Mouse (Mus musculus): ENCODE results near the gene Plb1. TPM values are rescaled to one million over a fixed set of nuclear protein-coding genes. Genes with fewer than 3 reads are reported as not detected.

The Plb1 gene
- polyA plus RNA-seq, 1 experiment from 2014 or later: 0.68 TPM

DNA sequence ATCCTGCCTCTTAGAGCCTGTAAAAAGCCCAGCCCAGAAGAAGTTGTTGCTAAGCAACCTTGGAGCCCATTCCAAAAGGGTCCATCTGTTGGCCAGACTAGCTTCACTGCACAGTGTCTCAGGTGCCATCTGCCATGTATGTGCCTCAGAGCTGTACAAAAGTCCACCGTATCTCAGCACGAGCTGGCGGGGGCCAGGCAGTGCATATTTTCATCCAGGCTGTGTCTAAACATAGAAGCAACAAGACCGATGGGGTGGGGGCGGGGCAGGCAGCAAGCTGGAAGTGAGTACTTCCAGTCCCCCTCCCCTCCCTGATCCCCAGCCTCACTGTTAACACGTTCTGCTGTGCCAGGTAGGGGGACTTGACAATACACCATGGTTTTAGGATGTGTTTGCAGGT is 102.7 kb downstream of the Plb1 start:
- no peak overlapping the region for H3K4me2 ChIP-seq (replicated peaks; ENCODE audit: low read depth)
- H3K27me3 ChIP-seq (replicated peaks; ENCODE audit: control insufficient read depth, insufficient read depth, low read length): no peaks in the 10 kb centered on the region
- peaks cover 6% of the 10 kb centered on the region; the same call in 1 of the 2 replicates for H3K4me1 ChIP-seq (replicated peaks; ENCODE audit: control insufficient read depth, insufficient read depth, low read length)
- no peak overlapping the region for H3K9ac ChIP-seq (ENCODE audit: low read depth, low read length)
- no peaks in the 10 kb centered on the region for H3K36me3 ChIP-seq (ENCODE audit: control insufficient read depth, insufficient read depth)
- ATAC-seq: peak; percentile 35; the same call in 1 of the 2 replicates
- no peak overlapping the region; the same call in 1 of the 2 replicates for H3K27ac ChIP-seq (ENCODE audit: low read depth, low read length)
- no peaks in the 10 kb centered on the region for H3K9me3 ChIP-seq (ENCODE audit: control insufficient read depth)
- 20% methylated on average over 6 of the region's 6 CpGs for WGBS
- TF ChIP-seq CTCF (IDR thresholded peaks at IDR 0.05; ENCODE audit: low read depth): no peak
- no peak overlapping the region for H3K4me3 ChIP-seq (ENCODE audit: low read depth, low read length)

DNA sequence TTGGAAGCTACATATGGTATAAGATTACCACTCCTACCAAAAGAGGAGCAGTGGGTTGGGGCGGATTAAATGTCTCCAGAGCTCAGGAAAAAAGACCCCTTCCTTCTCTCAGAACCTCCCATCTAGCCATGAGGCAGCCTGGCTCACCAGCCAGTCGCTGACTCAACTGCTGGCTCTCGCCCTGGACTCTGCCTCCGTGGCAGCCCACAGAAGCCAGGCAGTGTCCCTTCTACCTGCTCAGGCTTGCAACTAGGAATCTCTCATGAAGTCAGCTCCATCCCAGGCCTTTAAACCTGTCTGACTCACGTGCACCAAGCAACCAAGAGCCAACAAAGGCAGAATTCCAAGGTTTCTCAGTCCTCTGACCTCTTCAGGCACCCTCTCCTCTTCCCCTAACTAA is 103.6 kb downstream of the Plb1 start:
- Histone ChIP-seq H3K9ac (ENCODE audit: low read depth, low read length) (no peak overlapping the region), H3K4me1 (replicated peaks; ENCODE audit: control insufficient read depth, insufficient read depth, low read length) (peaks cover 6% of the 10 kb centered on the region; the same call in 1 of the 2 replicates), H3K9me3 (ENCODE audit: control insufficient read depth) (no peaks in the 10 kb centered on the region), H3K4me3 (ENCODE audit: low read depth, low read length) (no peak overlapping the region), H3K36me3 (ENCODE audit: control insufficient read depth, insufficient read depth) (no peaks in the 10 kb centered on the region), H3K4me2 (replicated peaks; ENCODE audit: low read depth) (no peak overlapping the region), H3K27ac (ENCODE audit: low read depth, low read length) (no peak overlapping the region; the same call in 1 of the 2 replicates), H3K27me3 (replicated peaks; ENCODE audit: control insufficient read depth, insufficient read depth, low read length) (no peaks in the 10 kb centered on the region)
- TF ChIP-seq CTCF (IDR thresholded peaks at IDR 0.05; ENCODE audit: low read depth): no peak
- WGBS: 64% methylated on average over 5 of the region's 5 CpGs
- no peak for ATAC-seq

DNA sequence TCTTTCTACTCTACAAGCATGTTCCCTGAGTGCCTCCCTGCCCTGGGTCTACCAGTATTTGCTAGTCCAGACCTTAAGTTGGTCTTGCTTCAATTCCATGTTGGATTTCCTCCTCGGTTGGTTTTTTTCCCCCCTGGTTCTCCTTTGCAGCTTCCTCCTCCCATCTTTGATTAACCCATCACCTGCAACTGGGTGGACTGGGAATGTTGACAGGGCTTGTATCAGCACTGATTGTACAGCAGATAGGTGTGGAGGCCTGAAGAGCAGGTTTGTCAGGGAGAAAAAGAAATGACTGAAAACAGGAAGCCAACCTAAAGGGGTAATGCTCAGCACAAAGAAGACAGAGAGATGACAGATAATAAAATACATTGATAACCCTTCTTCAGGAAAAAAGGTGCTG is 104.8 kb downstream of the Plb1 start:
- Histone ChIP-seq H3K36me3 (ENCODE audit: control insufficient read depth, insufficient read depth) (no peaks in the 10 kb centered on the region), H3K9me3 (ENCODE audit: control insufficient read depth) (no peaks in the 10 kb centered on the region), H3K4me3 (ENCODE audit: low read depth, low read length) (no peak overlapping the region), H3K27ac (ENCODE audit: low read depth, low read length) (no peak overlapping the region), H3K9ac (ENCODE audit: low read depth, low read length) (no peak overlapping the region), H3K4me2 (replicated peaks; ENCODE audit: low read depth) (no peak overlapping the region), H3K4me1 (replicated peaks; ENCODE audit: control insufficient read depth, insufficient read depth, low read length) (peaks cover 6% of the 10 kb centered on the region; the same call in 1 of the 2 replicates), H3K27me3 (replicated peaks; ENCODE audit: control insufficient read depth, insufficient read depth, low read length) (no peaks in the 10 kb centered on the region)
- WGBS: 24% methylated on average over 1 of the region's 1 CpGs
- no peak for TF ChIP-seq CTCF (IDR thresholded peaks at IDR 0.05; ENCODE audit: low read depth)
- ATAC-seq: no peak

DNA sequence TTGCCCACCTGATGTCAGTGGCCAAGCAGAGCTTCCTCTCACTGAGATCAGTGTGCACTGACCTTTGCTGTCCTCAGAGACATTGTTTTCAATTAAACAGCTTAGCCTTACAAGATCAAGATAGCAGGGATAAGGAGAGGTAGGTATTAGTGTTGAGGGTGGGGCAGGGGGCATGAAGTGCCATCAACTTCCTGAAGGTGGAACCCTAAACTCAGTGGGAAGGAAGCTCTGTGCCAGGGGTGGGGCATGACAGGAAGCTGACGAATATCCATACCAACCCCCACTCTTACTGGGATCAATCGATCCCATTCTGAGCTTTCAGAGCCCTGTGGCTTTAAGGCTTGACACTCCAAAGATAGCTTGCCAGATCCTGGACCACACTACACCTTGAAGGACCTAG is 105.8 kb downstream of the Plb1 start:
- ATAC-seq: no peak
- Histone ChIP-seq H3K9me3 (ENCODE audit: control insufficient read depth) (no peaks in the 10 kb centered on the region), H3K4me3 (ENCODE audit: low read depth, low read length) (no peak overlapping the region), H3K4me2 (replicated peaks; ENCODE audit: low read depth) (no peak overlapping the region), H3K27me3 (replicated peaks; ENCODE audit: control insufficient read depth, insufficient read depth, low read length) (no peaks in the 10 kb centered on the region), H3K36me3 (ENCODE audit: control insufficient read depth, insufficient read depth) (no peaks in the 10 kb centered on the region), H3K9ac (ENCODE audit: low read depth, low read length) (no peak overlapping the region), H3K4me1 (replicated peaks; ENCODE audit: control insufficient read depth, insufficient read depth, low read length) (peaks cover 6% of the 10 kb centered on the region; the same call in 1 of the 2 replicates), H3K27ac (ENCODE audit: low read depth, low read length) (no peak overlapping the region)
- peak; percentile 67 for TF ChIP-seq CTCF (IDR thresholded peaks at IDR 0.05; ENCODE audit: low read depth)
- whole genome bisulfite sequencing: 37% methylated on average over 2 of the region's 2 CpGs

DNA sequence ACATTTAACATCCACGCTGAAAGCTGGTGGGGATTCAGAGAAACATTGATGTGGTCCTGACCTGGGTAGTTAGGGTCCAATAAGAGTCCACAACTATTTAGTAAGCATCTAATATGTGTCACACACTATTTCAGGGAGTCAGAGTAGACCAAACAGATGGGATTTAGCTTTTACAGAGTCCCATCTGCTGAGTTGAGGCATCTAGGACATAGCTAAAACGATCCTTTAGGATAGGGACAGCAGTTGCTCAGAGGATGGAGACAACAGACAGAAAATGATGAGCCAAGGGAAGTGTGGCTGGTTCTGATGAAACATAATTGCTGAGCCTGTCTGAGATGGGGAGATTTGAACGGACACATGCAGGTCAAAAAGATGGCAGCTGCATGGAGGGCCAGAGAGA is 106.3 kb downstream of the Plb1 start:
- H3K36me3 ChIP-seq (ENCODE audit: control insufficient read depth, insufficient read depth): no peaks in the 10 kb centered on the region
- no peak overlapping the region for H3K27ac ChIP-seq (ENCODE audit: low read depth, low read length)
- H3K9me3 ChIP-seq (ENCODE audit: control insufficient read depth): no peaks in the 10 kb centered on the region
- no peaks in the 10 kb centered on the region for H3K27me3 ChIP-seq (replicated peaks; ENCODE audit: control insufficient read depth, insufficient read depth, low read length)
- no peak overlapping the region for H3K4me3 ChIP-seq (ENCODE audit: low read depth, low read length)
- no peak overlapping the region for H3K9ac ChIP-seq (ENCODE audit: low read depth, low read length)
- peaks cover 6% of the 10 kb centered on the region; the same call in 1 of the 2 replicates for H3K4me1 ChIP-seq (replicated peaks; ENCODE audit: control insufficient read depth, insufficient read depth, low read length)
- no peak overlapping the region for H3K4me2 ChIP-seq (replicated peaks; ENCODE audit: low read depth)
- WGBS: 77% methylated on average over 3 of the region's 3 CpGs
- no peak for ATAC-seq
- no peak for TF ChIP-seq CTCF (IDR thresholded peaks at IDR 0.05; ENCODE audit: low read depth)

DNA sequence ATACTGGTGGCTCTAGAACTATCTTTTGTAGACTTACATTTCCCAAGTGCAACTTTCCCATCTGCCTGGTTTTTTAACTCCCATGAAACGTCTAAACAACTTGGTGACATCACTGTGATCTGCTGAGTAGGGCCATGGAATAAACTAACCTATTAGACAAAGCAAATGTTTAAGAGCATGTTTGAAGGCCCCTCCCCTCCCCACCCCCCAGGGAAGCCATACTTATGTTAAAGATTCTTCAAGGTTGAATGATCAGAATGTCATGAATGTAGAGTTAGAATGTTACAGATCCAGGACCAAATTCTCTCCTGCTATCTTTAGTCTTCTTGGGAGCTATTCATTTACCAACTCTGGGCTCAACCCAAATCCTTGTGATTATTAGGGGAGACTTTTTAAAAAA is 107.7 kb downstream of the Plb1 start:
- Histone ChIP-seq H3K27ac (ENCODE audit: low read depth, low read length) (no peak overlapping the region), H3K4me3 (ENCODE audit: low read depth, low read length) (no peak overlapping the region), H3K36me3 (ENCODE audit: control insufficient read depth, insufficient read depth) (no peaks in the 10 kb centered on the region), H3K9ac (ENCODE audit: low read depth, low read length) (no peak overlapping the region), H3K9me3 (ENCODE audit: control insufficient read depth) (no peaks in the 10 kb centered on the region), H3K27me3 (replicated peaks; ENCODE audit: control insufficient read depth, insufficient read depth, low read length) (no peaks in the 10 kb centered on the region), H3K4me2 (replicated peaks; ENCODE audit: low read depth) (no peak overlapping the region), H3K4me1 (replicated peaks; ENCODE audit: control insufficient read depth, insufficient read depth, low read length) (peaks cover 2% of the 10 kb centered on the region; the same call in 1 of the 2 replicates)
- no peak for ATAC-seq
- no peak for TF ChIP-seq CTCF (IDR thresholded peaks at IDR 0.05; ENCODE audit: low read depth)
- 65% methylated on average over 1 of the region's 1 CpGs for WGBS

Data from intestine, postnatal 0 days (tissue).